Mouse (Mus musculus): ENCODE measurements around the gene Terf2.

Terf2 gene

GRCm38 (mm10) chr8:107096366-107097036 lies at the start of gene Terf2:
Gene Terf2 (minus strand): TSS chr8:107096547.
- DNase-seq (ENCODE audit: low read depth in 2 of 2, low spot score in 2 of 2) = peak; percentile 90 to 92

- no peak for DNase-seq (ENCODE audit: low read depth in 2 of 2, low spot score in 2 of 2)
Observed at GRCm38 (mm10) chr8:107143501-107143900, 47.2 kb upstream of the Terf2 start.

- DNase-seq (ENCODE audit: low read depth in 2 of 2, low spot score in 2 of 2) = no peak
Observed at GRCm38 (mm10) chr8:107142539-107142938, 46.2 kb upstream of the Terf2 start.

GRCm38 (mm10) chr8:107139704-107140470 lies 43.5 kb upstream of the Terf2 start:
- DNase-seq (ENCODE audit: low read depth in 2 of 2, low spot score in 2 of 2) = no peak

- no peak for DNase-seq (ENCODE audit: low read depth in 2 of 2, low spot score in 2 of 2)
Observed at GRCm38 (mm10) chr8:107138338-107138737, 42.0 kb upstream of the Terf2 start.

GRCm38 (mm10) chr8:107137591-107137990 lies 41.2 kb upstream of the Terf2 start:
- DNase-seq (ENCODE audit: low read depth in 2 of 2, low spot score in 2 of 2) = no peak

- no peak for DNase-seq (ENCODE audit: low read depth in 2 of 2, low spot score in 2 of 2)
Observed at GRCm38 (mm10) chr8:107136003-107136612, 39.8 kb upstream of the Terf2 start.

- no peak for DNase-seq (ENCODE audit: low read depth in 2 of 2, low spot score in 2 of 2)
Observed at GRCm38 (mm10) chr8:107133881-107134280, 37.5 kb upstream of the Terf2 start.

GRCm38 (mm10) chr8:107132581-107133491 lies 36.5 kb upstream of the Terf2 start:
- DNase-seq (ENCODE audit: low read depth in 2 of 2, low spot score in 2 of 2) = no peak

GRCm38 (mm10) chr8:107130028-107130427 lies 33.7 kb upstream of the Terf2 start:
- no peak for DNase-seq (ENCODE audit: low read depth in 2 of 2, low spot score in 2 of 2)

GRCm38 (mm10) chr8:107129171-107130025 lies 33.1 kb upstream of the Terf2 start:
- DNase-seq (ENCODE audit: low read depth in 2 of 2, low spot score in 2 of 2) = no peak

GRCm38 (mm10) chr8:107124343-107124742 lies 28.0 kb upstream of the Terf2 start:
- no peak for DNase-seq (ENCODE audit: low read depth in 2 of 2, low spot score in 2 of 2)

- DNase-seq (ENCODE audit: low read depth in 2 of 2, low spot score in 2 of 2) = no peak
Observed at GRCm38 (mm10) chr8:107123063-107123614, 26.8 kb upstream of the Terf2 start.

GRCm38 (mm10) chr8:107121681-107122291 lies 25.4 kb upstream of the Terf2 start:
- DNase-seq (ENCODE audit: low read depth in 2 of 2, low spot score in 2 of 2) = no peak

- DNase-seq (ENCODE audit: low read depth in 2 of 2, low spot score in 2 of 2) = no peak
Observed at GRCm38 (mm10) chr8:107120806-107121205, 24.5 kb upstream of the Terf2 start.

- DNase-seq (ENCODE audit: low read depth in 2 of 2, low spot score in 2 of 2) = no peak
Observed at GRCm38 (mm10) chr8:107119412-107119811, 23.1 kb upstream of the Terf2 start.

- no peak for DNase-seq (ENCODE audit: low read depth in 2 of 2, low spot score in 2 of 2)
Observed at GRCm38 (mm10) chr8:107118803-107119233, 22.5 kb upstream of the Terf2 start.

GRCm38 (mm10) chr8:107117019-107117418 lies 20.7 kb upstream of the Terf2 start:
- DNase-seq (ENCODE audit: low read depth in 2 of 2, low spot score in 2 of 2) = no peak

GRCm38 (mm10) chr8:107116023-107116422 lies 19.7 kb upstream of the Terf2 start:
- peak; percentile 60 to 77 for DNase-seq (ENCODE audit: low read depth in 2 of 2, low spot score in 2 of 2)

GRCm38 (mm10) chr8:107115008-107115320 lies 18.6 kb upstream of the Terf2 start:
- no peak for DNase-seq (ENCODE audit: low read depth in 2 of 2, low spot score in 2 of 2)

All from CD8-positive naive resting alpha-beta T cell, adult 2 months (primary cell).